Mouse (Mus musculus) megakaryocyte, embryonic 14.5 days (primary cell): Measurements from ENCODE around the gene Cldn7.

Source experiments
- FLI1 ChIP-seq: IDR thresholded peaks from 2 replicates; pipeline ENCODE4 v1.6.1; 2012; ENCODE audit warnings: low read length, inconsistent platforms, mixed read lengths
- GATA1 ChIP-seq: IDR thresholded peaks from 3 replicates; pipeline ENCODE4 v1.6.1; 2012; ENCODE audit warnings: mixed read lengths, low read length, inconsistent platforms, borderline replicate concordance

DNA sequence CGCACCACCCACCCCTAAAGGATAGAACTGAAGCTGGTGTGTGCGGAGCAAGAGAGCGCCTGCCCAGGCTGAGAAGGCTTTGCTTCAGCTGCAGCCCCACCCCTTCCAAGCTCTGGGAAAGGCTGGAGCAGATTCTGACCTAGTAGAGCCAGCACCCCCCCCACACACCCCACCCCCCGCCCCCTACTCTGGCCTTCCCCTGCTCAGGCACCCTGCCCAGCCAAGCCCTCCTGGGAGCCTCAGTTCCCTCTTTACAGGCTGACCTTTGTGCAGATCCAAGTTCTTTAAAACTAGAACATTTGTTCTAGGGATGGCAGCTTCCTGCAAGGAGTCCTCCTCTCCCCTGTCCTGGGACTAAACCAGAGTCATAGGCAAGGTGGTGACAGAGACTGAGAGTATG, 27.2 kb upstream of the Cldn7 start:
- no peak for TF ChIP-seq GATA1
- no peak for TF ChIP-seq FLI1
